In genomic region chr5:76657245-76658083, GRCm38 (mm10) we compare ENCODE assay signal across 8 mouse cellular contexts. TPM values are rescaled to one million over a fixed set of nuclear protein-coding genes. Genes with fewer than 3 reads are reported as not detected.
DNase-seq lines count a peak whose midpoint lies in the region; ATAC-seq lines count a peak whose summit lies in the region.

No protein-coding gene starts in this region.

- peaks cover 11% of the 10 kb centered on the region for H3K4me1 ChIP-seq in hindbrain, embryonic 16.5 days (ENCODE audit: control insufficient read depth, insufficient read depth, low read depth, low read length)

- intact Hi-C loops in left cerebral cortex, postnatal 4 days (cut with DNase I) = loop anchor here (5.0 kb wide), 1 partner anchor 190 kb away; no protein-coding TSS in a partner anchor

- no peaks in the 10 kb centered on the region for H3K9me3 ChIP-seq in hindbrain, embryonic 16.5 days (ENCODE audit: control insufficient read depth, low read length)

- no peaks in the 10 kb centered on the region for H3K36me3 ChIP-seq in hindbrain, embryonic 16.5 days (ENCODE audit: control insufficient read depth, insufficient read depth, low read length)

- H3K27me3 ChIP-seq in hindbrain, embryonic 16.5 days (replicated peaks; ENCODE audit: control insufficient read depth, insufficient read depth, low read length) = no peaks in the 10 kb centered on the region

- ATAC-seq in frontal cortex, adult (ENCODE audit: low TSS enrichment) = peak; percentile 95
- ATAC-seq in hindbrain, embryonic 16.5 days = peak; percentile 95

- DNase-seq in heart, adult 18-20 months = peak; percentile 8 to 12
- DNase-seq in heart, adult 9 months (ENCODE audit: low spot score in 2 of 2) = no peak
- peak; percentile 85 to 89 for DNase-seq in cerebellum, postnatal 10 days
- peak; percentile 75 for DNase-seq in left cerebral cortex, postnatal 4 days
- DNase-seq in mesoderm, embryonic 11.5 days (ENCODE audit: low read depth, low spot score) = peak; percentile 76
- DNase-seq in right cerebral cortex, postnatal 4 days = peak; percentile 79

- H3K9ac ChIP-seq in hindbrain, embryonic 16.5 days (ENCODE audit: low read depth, low read length) = peak overlapping the region; percentile 74

- WGBS in hindbrain, embryonic 16.5 days = under 1% methylated on average over 57 of the region's 80 CpGs

- H3K4me2 ChIP-seq in hindbrain, embryonic 16.5 days (ENCODE audit: low read length) = peak overlapping the region; percentile 67

- H3K4me3 ChIP-seq in hindbrain, embryonic 16.5 days (ENCODE audit: low read length) = peak overlapping the region; percentile 84

- peak overlapping the region; percentile 86 for H3K27ac ChIP-seq in hindbrain, embryonic 16.5 days (ENCODE audit: low read depth, low read length)

RNA-seq across cellular contexts. Expression of gene C530008M17Rik, which starts 1.2 kb away (rescaled TPM):
- 1 to 10 TPM; 1.8 TPM for total RNA-seq in heart, adult 18-20 months (2021)
- polyA plus RNA-seq in hindbrain, embryonic 16.5 days (2015; fragmentation: Nextera tagmentation; extraction: Ambion mirVana) = 51.0 and 53.4 TPM in 2 replicates
- total RNA-seq in left cerebral cortex, postnatal 4 days (2021) = 100 to 1,000 TPM; 282 to 293 TPM

Comparison
In these comparisons a context has a peak if more than half of its experiments do, and no peak if none do; other contexts are left out.
1. DNase-seq: peak in heart, adult 18-20 months (2 of 2), cerebellum, postnatal 10 days (2 of 2), left cerebral cortex, postnatal 4 days (single experiment), mesoderm, embryonic 11.5 days (single experiment) and right cerebral cortex, postnatal 4 days (single experiment); none in heart, adult 9 months (0 of 2).
2. RNA of gene C530008M17Rik, which starts 1.2 kb away (total RNA-seq): 282 to 293 TPM in left cerebral cortex, postnatal 4 days; 1.8 TPM in heart, adult 18-20 months; every median in the first group is over 100 times any median in the second.